Comparison of ENCODE assay signal across 27 mouse cellular contexts in genomic region chrX:110714137-110714536, GRCm38 (mm10).
"Had no signal": no experiment of that assay in that cellular context is flagged by ENCODE, and none has a peak within 500 bp of the region (broad histone marks: within the 10 kb centered on the region; RNA-seq: fewer than 3 reads in every experiment).

No protein-coding gene starts in this region.

- H3K4me1 ChIP-seq: embryonic facial prominence, embryonic 10.5 days; embryonic facial prominence, embryonic 12.5 days; embryonic facial prominence, embryonic 13.5 days; embryonic facial prominence, embryonic 15.5 days; forebrain, embryonic 10.5 days; forebrain, embryonic 12.5 days; forebrain, embryonic 13.5 days; forebrain, embryonic 15.5 days; heart, embryonic 10.5 days had no signal

- H3K9ac ChIP-seq: embryonic facial prominence, embryonic 12.5 days; embryonic facial prominence, embryonic 13.5 days; embryonic facial prominence, embryonic 15.5 days; forebrain, embryonic 12.5 days; forebrain, embryonic 13.5 days; forebrain, embryonic 15.5 days; forebrain, postnatal 0 days had no signal

- DNase-seq: cerebellum, adult 9-11 months; cerebellum, postnatal 10 days; cerebellum, postnatal 14 days; cerebellum, postnatal 25 days; cerebellum, postnatal 36 days; embryo, embryonic 11 days; forebrain, postnatal 0 days; gastrocnemius, adult 2 months; gastrocnemius, postnatal 10 days; gastrocnemius, postnatal 14 days; gastrocnemius, postnatal 25 days; gastrocnemius, postnatal 36 days; heart, adult 11 months; heart, adult 18-20 months; heart, adult 2 months had no signal

- ATAC-seq: forebrain, embryonic 13.5 days; forebrain, embryonic 14.5 days; forebrain, embryonic 15.5 days; forebrain, embryonic 16.5 days; forebrain, postnatal 0 days had no signal

- H3K36me3 ChIP-seq: embryonic facial prominence, embryonic 10.5 days; embryonic facial prominence, embryonic 12.5 days; embryonic facial prominence, embryonic 13.5 days; embryonic facial prominence, embryonic 15.5 days; forebrain, embryonic 10.5 days; forebrain, embryonic 12.5 days; forebrain, embryonic 15.5 days; heart, embryonic 10.5 days had no signal

- H3K27ac ChIP-seq: embryonic facial prominence, embryonic 10.5 days; embryonic facial prominence, embryonic 12.5 days; embryonic facial prominence, embryonic 13.5 days; embryonic facial prominence, embryonic 15.5 days; forebrain, embryonic 10.5 days; forebrain, embryonic 12.5 days; forebrain, embryonic 13.5 days; forebrain, embryonic 15.5 days; gastrocnemius, adult 2 months; heart, adult 2 months; heart, embryonic 10.5 days had no signal

- H3K4me3 ChIP-seq: embryonic facial prominence, embryonic 10.5 days; embryonic facial prominence, embryonic 12.5 days; embryonic facial prominence, embryonic 13.5 days; embryonic facial prominence, embryonic 15.5 days; erythroblast, embryonic 14.5 days; forebrain, embryonic 10.5 days; forebrain, embryonic 12.5 days; forebrain, embryonic 13.5 days; forebrain, embryonic 15.5 days; gastrocnemius, adult 2 months; heart, adult 2 months; heart, embryonic 10.5 days had no signal

- H3K27me3 ChIP-seq: embryonic facial prominence, embryonic 12.5 days; embryonic facial prominence, embryonic 13.5 days; embryonic facial prominence, embryonic 15.5 days; forebrain, embryonic 12.5 days; forebrain, embryonic 13.5 days; forebrain, embryonic 15.5 days had no signal

- H3K9me3 ChIP-seq: embryonic facial prominence, embryonic 10.5 days; embryonic facial prominence, embryonic 12.5 days; embryonic facial prominence, embryonic 13.5 days; embryonic facial prominence, embryonic 15.5 days; forebrain, embryonic 10.5 days; forebrain, embryonic 12.5 days; forebrain, embryonic 13.5 days; forebrain, embryonic 15.5 days; heart, embryonic 10.5 days had no signal
